Mouse (Mus musculus): ENCODE data around the gene Irs1. TPM values are rescaled to one million over a fixed set of nuclear protein-coding genes. Genes with fewer than 3 reads are reported as not detected.

The Irs1 gene
- total and polyA plus RNA-seq, 2 experiments: 7.6 to 8.2 TPM

GRCm38 (mm10) chr1:82326120-82326519, 34.9 kb upstream of the Irs1 start:
- H3K79me2 ChIP-seq (ENCODE audit: control insufficient read depth, insufficient read depth, low read length): peaks cover 14% of the 10 kb centered on the region; the same call in 1 of the 2 replicates
- TF ChIP-seq POLR2A (IDR thresholded peaks at IDR 0.05; ENCODE audit: extremely low read depth, insufficient read depth, low read length) (no peak), CTCF (IDR thresholded peaks at IDR 0.05; ENCODE audit: low read depth, low read length) (no peak)
- no peak for DNase-seq (ENCODE audit: extremely low read depth, low read depth, low spot score)
- 89% methylated on average over 5 of the region's 5 CpGs for WGBS
- H3K27ac ChIP-seq (replicated peaks; ENCODE audit: insufficient read depth, low read depth, low read length): no peak overlapping the region
- no peaks in the 10 kb centered on the region for H3K36me3 ChIP-seq (ENCODE audit: control insufficient read depth, insufficient read depth, low read length)
- peaks cover 2% of the 10 kb centered on the region for H3K4me1 ChIP-seq (ENCODE audit: control insufficient read depth, insufficient read depth, low read length)
- no peak overlapping the region for H3K4me3 ChIP-seq (ENCODE audit: insufficient read depth, low read depth, low read length)
- H3K9ac ChIP-seq (ENCODE audit: low read depth, low read length): no peak overlapping the region
- H3K27me3 ChIP-seq (ENCODE audit: control insufficient read depth, insufficient read depth, low read length): no peaks in the 10 kb centered on the region

GRCm38 (mm10) chr1:82324131-82324785, 33.0 kb upstream of the Irs1 start:
- H3K36me3 ChIP-seq (ENCODE audit: control insufficient read depth, insufficient read depth, low read length): no peaks in the 10 kb centered on the region
- no peak overlapping the region for H3K4me3 ChIP-seq (ENCODE audit: insufficient read depth, low read depth, low read length)
- H3K79me2 ChIP-seq (ENCODE audit: control insufficient read depth, insufficient read depth, low read length): peaks cover 20% of the 10 kb centered on the region; the same call in 1 of the 2 replicates
- peaks cover 2% of the 10 kb centered on the region for H3K4me1 ChIP-seq (ENCODE audit: control insufficient read depth, insufficient read depth, low read length)
- TF ChIP-seq CTCF (IDR thresholded peaks at IDR 0.05; ENCODE audit: low read depth, low read length) (no peak), POLR2A (IDR thresholded peaks at IDR 0.05; ENCODE audit: extremely low read depth, insufficient read depth, low read length) (no peak)
- 73% methylated on average over 4 of the region's 4 CpGs for WGBS
- no peak overlapping the region for H3K9ac ChIP-seq (ENCODE audit: low read depth, low read length)
- H3K27me3 ChIP-seq (ENCODE audit: control insufficient read depth, insufficient read depth, low read length): no peaks in the 10 kb centered on the region
- no peak for DNase-seq (ENCODE audit: extremely low read depth, low read depth, low spot score)
- no peak overlapping the region for H3K27ac ChIP-seq (replicated peaks; ENCODE audit: insufficient read depth, low read depth, low read length)

- H3K27me3 ChIP-seq (ENCODE audit: control insufficient read depth, insufficient read depth, low read length): no peaks in the 10 kb centered on the region
- H3K9ac ChIP-seq (ENCODE audit: low read depth, low read length): no peak overlapping the region
- no peak for DNase-seq (ENCODE audit: extremely low read depth, low read depth, low spot score)
- H3K79me2 ChIP-seq (ENCODE audit: control insufficient read depth, insufficient read depth, low read length): peaks cover 20% of the 10 kb centered on the region; the same call in 1 of the 2 replicates
- peaks cover 3% of the 10 kb centered on the region for H3K4me1 ChIP-seq (ENCODE audit: control insufficient read depth, insufficient read depth, low read length)
- TF ChIP-seq CTCF (IDR thresholded peaks at IDR 0.05; ENCODE audit: low read depth, low read length) (no peak), POLR2A (IDR thresholded peaks at IDR 0.05; ENCODE audit: extremely low read depth, insufficient read depth, low read length) (no peak)
- WGBS: 83% methylated on average over 1 of the region's 1 CpGs
- H3K36me3 ChIP-seq (ENCODE audit: control insufficient read depth, insufficient read depth, low read length): no peaks in the 10 kb centered on the region
- H3K4me3 ChIP-seq (ENCODE audit: insufficient read depth, low read depth, low read length): no peak overlapping the region
- no peak overlapping the region for H3K27ac ChIP-seq (replicated peaks; ENCODE audit: insufficient read depth, low read depth, low read length)
These were observed 30.2 kb upstream of the Irs1 start for GRCm38 (mm10) chr1:82321441-82321840.

DNA sequence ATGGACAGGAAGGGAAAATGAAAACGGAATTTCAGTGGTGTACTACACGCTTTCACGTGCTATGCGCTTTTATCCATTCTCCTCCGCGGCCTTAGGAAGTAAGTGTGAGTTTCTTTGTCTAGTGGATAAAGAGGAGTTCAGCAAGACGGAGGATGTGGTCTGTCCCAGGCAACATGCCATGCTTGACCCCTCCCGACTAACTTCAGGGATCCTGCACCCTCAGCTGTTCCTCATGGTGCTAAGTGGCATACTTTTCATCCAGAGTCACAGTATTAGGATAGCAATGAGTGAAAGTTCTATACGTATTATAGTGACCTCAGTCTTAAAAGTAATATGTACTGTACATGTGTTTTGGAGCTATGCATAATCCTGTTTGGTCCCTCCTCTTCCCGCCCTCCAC, 29.6 kb upstream of the Irs1 start:
- Histone ChIP-seq H3K27me3 (ENCODE audit: control insufficient read depth, insufficient read depth, low read length) (no peaks in the 10 kb centered on the region), H3K9ac (ENCODE audit: low read depth, low read length) (no peak overlapping the region), H3K4me3 (ENCODE audit: insufficient read depth, low read depth, low read length) (no peak overlapping the region), H3K36me3 (ENCODE audit: control insufficient read depth, insufficient read depth, low read length) (no peaks in the 10 kb centered on the region), H3K4me1 (ENCODE audit: control insufficient read depth, insufficient read depth, low read length) (peaks cover 2% of the 10 kb centered on the region), H3K79me2 (ENCODE audit: control insufficient read depth, insufficient read depth, low read length) (peaks cover 16% of the 10 kb centered on the region; the same call in 1 of the 2 replicates), H3K27ac (replicated peaks; ENCODE audit: insufficient read depth, low read depth, low read length) (no peak overlapping the region)
- TF ChIP-seq POLR2A (IDR thresholded peaks at IDR 0.05; ENCODE audit: extremely low read depth, insufficient read depth, low read length) (no peak), CTCF (IDR thresholded peaks at IDR 0.05; ENCODE audit: low read depth, low read length) (no peak)
- WGBS: 92% methylated on average over 10 of the region's 10 CpGs
- no peak for DNase-seq (ENCODE audit: extremely low read depth, low read depth, low spot score)

- H3K79me2 ChIP-seq (ENCODE audit: control insufficient read depth, insufficient read depth, low read length): peaks cover 15% of the 10 kb centered on the region; the same call in 1 of the 2 replicates
- no peak for DNase-seq (ENCODE audit: extremely low read depth, low read depth, low spot score)
- no peak overlapping the region for H3K27ac ChIP-seq (replicated peaks; ENCODE audit: insufficient read depth, low read depth, low read length)
- TF ChIP-seq CTCF (IDR thresholded peaks at IDR 0.05; ENCODE audit: low read depth, low read length): no peak
- no peak for TF ChIP-seq POLR2A (IDR thresholded peaks at IDR 0.05; ENCODE audit: extremely low read depth, insufficient read depth, low read length)
- 88% methylated on average over 6 of the region's 6 CpGs for WGBS
- H3K4me3 ChIP-seq (ENCODE audit: insufficient read depth, low read depth, low read length): no peak overlapping the region
- peaks cover 2% of the 10 kb centered on the region for H3K4me1 ChIP-seq (ENCODE audit: control insufficient read depth, insufficient read depth, low read length)
- H3K9ac ChIP-seq (ENCODE audit: low read depth, low read length): no peak overlapping the region
- H3K36me3 ChIP-seq (ENCODE audit: control insufficient read depth, insufficient read depth, low read length): no peaks in the 10 kb centered on the region
- H3K27me3 ChIP-seq (ENCODE audit: control insufficient read depth, insufficient read depth, low read length): no peaks in the 10 kb centered on the region
These were observed 29.2 kb upstream of the Irs1 start for GRCm38 (mm10) chr1:82320456-82320855.

- peak; percentile 34 for DNase-seq (ENCODE audit: extremely low read depth, low read depth, low spot score)
- Histone ChIP-seq H3K27ac (replicated peaks; ENCODE audit: insufficient read depth, low read depth, low read length) (peak overlapping the region; percentile 68), H3K36me3 (ENCODE audit: control insufficient read depth, insufficient read depth, low read length) (no peaks in the 10 kb centered on the region), H3K79me2 (ENCODE audit: control insufficient read depth, insufficient read depth, low read length) (peaks cover 10% of the 10 kb centered on the region; the same call in 1 of the 2 replicates), H3K4me3 (ENCODE audit: insufficient read depth, low read depth, low read length) (peak overlapping the region; percentile 81), H3K9ac (ENCODE audit: low read depth, low read length) (peak overlapping the region; percentile 87), H3K4me1 (ENCODE audit: control insufficient read depth, insufficient read depth, low read length) (peaks cover 2% of the 10 kb centered on the region), H3K27me3 (ENCODE audit: control insufficient read depth, insufficient read depth, low read length) (no peaks in the 10 kb centered on the region)
- TF ChIP-seq CTCF (IDR thresholded peaks at IDR 0.05; ENCODE audit: low read depth, low read length): no peak
- no peak for TF ChIP-seq POLR2A (IDR thresholded peaks at IDR 0.05; ENCODE audit: extremely low read depth, insufficient read depth, low read length)
- under 1% methylated on average over 26 of the region's 26 CpGs for WGBS
These were observed 25.5 kb upstream of the Irs1 start for GRCm38 (mm10) chr1:82316746-82317126.
